In genomic region chr2:31814699-31815098, GRCm38 (mm10) we compare ENCODE assay signal across 17 mouse cellular contexts. TPM values are rescaled to one million over a fixed set of nuclear protein-coding genes. Genes with fewer than 3 reads are reported as not detected.
DNase-seq lines count a peak whose midpoint lies in the region; ATAC-seq lines count a peak whose summit lies in the region.
"Had no signal": no experiment of that assay in that cellular context is flagged by ENCODE, and none has a peak within 500 bp of the region (broad histone marks: within the 10 kb centered on the region; RNA-seq: fewer than 3 reads in every experiment).

No protein-coding gene starts in this region.

- ATAC-seq in erythroblast, adult 5-6 weeks (replicated peaks; ENCODE audit: low FRiP score, poor library complexity, severe bottlenecking): no peak

- DNase-seq in frontal cortex, adult 2 months (ENCODE audit: extremely low spot score in 1 of 2, low spot score in 1 of 2): peak; percentile 45 to 69
- DNase-seq in frontal cortex, postnatal 25 days (ENCODE audit: low spot score in 2 of 2): no peak
- DNase-seq in brain, adult 2 months (ENCODE audit: low read depth, low spot score): peak; percentile 81
- peak; percentile 81 for DNase-seq in naive thymus-derived CD4-positive, alpha-beta T cell, adult 2 months (ENCODE audit: low read depth)
- peak; percentile 52 for DNase-seq in thymus, postnatal 0 days (ENCODE audit: low spot score)
- no peak for DNase-seq in ovary, postnatal 10 days (ENCODE audit: low spot score)
- DNase-seq in cerebellum, adult 9-11 months: no peak

RNA-seq across cellular contexts. Expression of gene Qrfp, which starts 4.3 kb away (rescaled TPM):
- not detected in 2 replicates for polyA plus RNA-seq in frontal cortex, adult 2 months (2012; rRNA removed)
- polyA plus RNA-seq in thymus, postnatal 0 days (2015; fragmentation: Nextera tagmentation; extraction: Ambion mirVana): 1.5 and 2.1 TPM in 2 replicates
- not detected in 2 replicates for total RNA-seq in erythroblast, adult 5-6 weeks (2015; ENCODE audit: low replicate concordance)
- not detected in 2 replicates for total RNA-seq in erythroblast, adult 5-6 weeks (2017; ENCODE audit: low replicate concordance)
- total RNA-seq: adrenal gland, postnatal 14 days; gastrocnemius, postnatal 14 days; heart, postnatal 36 days; hindbrain, postnatal 0 days had no signal
- polyA plus RNA-seq: forebrain, embryonic 12.5 days; G1E; heart, embryonic 12.5 days; large intestine, adult 2 months; stomach, embryonic 16.5 days had no signal

RNA-seq across cellular contexts. Expression of gene Fibcd1, which starts 31.1 kb away (rescaled TPM):
- 8.0 and 9.0 TPM in 2 replicates for polyA plus RNA-seq in frontal cortex, adult 2 months (2012; rRNA removed)
- polyA plus RNA-seq in thymus, postnatal 0 days (2015; fragmentation: Nextera tagmentation; extraction: Ambion mirVana): 0.13 and 0.27 TPM in 2 replicates
- total RNA-seq in erythroblast, adult 5-6 weeks (2015; ENCODE audit: low replicate concordance): not detected in 2 replicates
- not detected in 2 replicates for total RNA-seq in erythroblast, adult 5-6 weeks (2017; ENCODE audit: low replicate concordance)
- total RNA-seq: gastrocnemius, postnatal 14 days; heart, postnatal 36 days had no signal
- polyA plus RNA-seq: G1E had no signal

Comparison
In these comparisons a context has a peak if more than half of its experiments do, and no peak if none do; other contexts are left out.
1. DNase-seq: peak in frontal cortex, adult 2 months (2 of 2), brain, adult 2 months (single experiment), naive thymus-derived CD4-positive, alpha-beta T cell, adult 2 months (single experiment) and thymus, postnatal 0 days (single experiment); none in frontal cortex, postnatal 25 days (0 of 2), ovary, postnatal 10 days (single experiment) and cerebellum, adult 9-11 months (single experiment).